Mouse (Mus musculus): ENCODE results near the gene Dnah7b. TPM values are rescaled to one million over a fixed set of nuclear protein-coding genes. Genes with fewer than 3 reads are reported as not detected.
"Not testable (repeated sequence)": the region's sequence is repeated elsewhere in the genome, so short reads cannot be mapped to it uniquely, and the experiment has no call there.

The Dnah7b gene
- 1.9 TPM in 2 replicates for polyA plus RNA-seq (2014; fragmentation: Nextera tagmentation; extraction: Ambion mirVana)

DNA sequence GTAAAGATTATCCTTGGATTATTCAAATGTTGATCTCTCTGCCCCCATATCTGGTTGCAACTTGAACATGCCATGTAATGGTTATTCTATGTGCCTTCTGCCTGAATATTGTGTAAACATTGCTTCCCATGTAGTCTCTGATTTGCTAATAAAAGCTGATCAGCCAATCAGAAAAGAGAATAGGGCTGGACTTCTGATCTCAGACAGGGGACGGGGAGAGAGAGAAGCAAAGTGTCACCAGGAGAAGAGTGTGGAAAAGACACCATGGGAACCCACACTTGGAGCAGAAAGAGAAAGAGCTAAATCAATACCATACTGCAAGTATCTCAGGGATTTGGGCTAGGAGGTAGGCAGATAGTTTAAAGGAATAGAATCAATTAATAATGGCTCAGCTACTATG, at the start of gene Dnah7b:
Gene Dnah7b (plus strand): TSS at position 301 of the 400 bp plus-strand sequence.
- WGBS, result 52% methylated on average over 1 of the region's 1 CpGs
- peak within 1 kb of the TSS; percentile 50 for H3K4me3 ChIP-seq (ENCODE audit: low read depth, low read length)
- H3K4me2 ChIP-seq (ENCODE audit: low read depth), result peak within 1 kb of the TSS; percentile 54
- peak within 1 kb of the TSS; percentile 56; the same call in 1 of the 2 replicates for H3K27ac ChIP-seq (ENCODE audit: low read depth, low read length)
- no peaks in the 10 kb centered on the region for H3K27me3 ChIP-seq (ENCODE audit: control insufficient read depth, insufficient read depth, low read length)
- ATAC-seq (ENCODE audit: insufficient read depth, low FRiP score, low TSS enrichment), result no peak; the same call in 1 of the 2 replicates
- peak within 1 kb of the TSS; percentile 84 for H3K9ac ChIP-seq (ENCODE audit: low read length)
- DNase-seq (ENCODE audit: low spot score), result no peak
- no peaks in the 10 kb centered on the region for H3K4me1 ChIP-seq (ENCODE audit: control insufficient read depth, insufficient read depth, low read length)
- no peaks in the 10 kb centered on the region for H3K36me3 ChIP-seq (ENCODE audit: control insufficient read depth, insufficient read depth, low read length)
- no peaks in the 10 kb centered on the region for H3K9me3 ChIP-seq (ENCODE audit: control insufficient read depth, low read length)

DNA sequence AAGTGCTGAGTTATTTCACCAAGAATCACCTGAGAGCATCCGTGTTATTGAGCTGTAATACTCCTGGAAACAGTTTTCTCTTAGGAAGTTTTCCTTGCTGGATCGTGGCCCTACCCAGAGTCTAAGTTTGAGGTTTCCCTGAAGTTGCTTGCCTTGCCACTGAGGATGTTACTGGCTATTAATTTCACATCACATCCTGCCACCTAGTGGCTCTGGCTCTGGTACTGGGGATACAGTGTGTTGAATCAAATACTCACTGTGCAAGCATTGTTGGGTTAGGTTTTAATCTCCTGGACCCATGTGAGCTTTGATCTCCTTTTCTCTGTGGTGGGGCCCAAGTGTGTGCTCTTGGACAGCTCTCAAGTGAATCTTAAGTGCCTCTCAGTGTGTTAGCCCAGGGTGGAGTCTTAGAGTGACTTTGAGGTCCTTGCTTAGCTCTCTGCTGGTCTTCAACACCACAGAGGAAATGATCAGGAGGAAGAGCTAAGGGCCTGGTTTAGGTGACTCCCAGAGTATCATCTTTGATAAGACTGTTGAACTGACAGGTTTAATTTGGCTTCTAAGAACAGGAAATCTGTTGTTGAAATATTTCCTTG, 47.6 kb upstream of the Dnah7b start:
- Histone ChIP-seq H3K9ac (ENCODE audit: low read length) (no peak overlapping the region), H3K36me3 (ENCODE audit: control insufficient read depth, insufficient read depth, low read length) (no peaks in the 10 kb centered on the region), H3K4me3 (ENCODE audit: low read depth, low read length) (no peak overlapping the region), H3K9me3 (ENCODE audit: control insufficient read depth, low read length) (no peaks in the 10 kb centered on the region), H3K27ac (ENCODE audit: low read depth, low read length) (no peak overlapping the region), H3K27me3 (ENCODE audit: control insufficient read depth, insufficient read depth, low read length) (no peaks in the 10 kb centered on the region), H3K4me1 (ENCODE audit: control insufficient read depth, insufficient read depth, low read length) (no peaks in the 10 kb centered on the region), H3K4me2 (ENCODE audit: low read depth) (no peak overlapping the region)
- ATAC-seq (ENCODE audit: insufficient read depth, low FRiP score, low TSS enrichment), result no peak
- 49% methylated on average over 2 of the region's 2 CpGs for WGBS
- DNase-seq (ENCODE audit: low spot score), result peak; percentile 32

- ATAC-seq (ENCODE audit: insufficient read depth, low FRiP score, low TSS enrichment) (no peak), DNase-seq (ENCODE audit: low spot score) (no peak)
- H3K4me1 ChIP-seq (ENCODE audit: control insufficient read depth, insufficient read depth, low read length), result no peaks in the 10 kb centered on the region
- H3K4me3 ChIP-seq (ENCODE audit: low read depth, low read length), result no peak overlapping the region
- H3K27me3 ChIP-seq (ENCODE audit: control insufficient read depth, insufficient read depth, low read length), result no peaks in the 10 kb centered on the region
- no peaks in the 10 kb centered on the region for H3K9me3 ChIP-seq (ENCODE audit: control insufficient read depth, low read length)
- H3K9ac ChIP-seq (ENCODE audit: low read length), result no peak overlapping the region
- no peaks in the 10 kb centered on the region for H3K36me3 ChIP-seq (ENCODE audit: control insufficient read depth, insufficient read depth, low read length)
- no peak overlapping the region for H3K27ac ChIP-seq (ENCODE audit: low read depth, low read length)
- 21% methylated on average over 2 of the region's 2 CpGs for WGBS
- no peak overlapping the region for H3K4me2 ChIP-seq (ENCODE audit: low read depth)
These were observed 43.9 kb upstream of the Dnah7b start for GRCm38 (mm10) chr1:46022262-46022661.

DNA sequence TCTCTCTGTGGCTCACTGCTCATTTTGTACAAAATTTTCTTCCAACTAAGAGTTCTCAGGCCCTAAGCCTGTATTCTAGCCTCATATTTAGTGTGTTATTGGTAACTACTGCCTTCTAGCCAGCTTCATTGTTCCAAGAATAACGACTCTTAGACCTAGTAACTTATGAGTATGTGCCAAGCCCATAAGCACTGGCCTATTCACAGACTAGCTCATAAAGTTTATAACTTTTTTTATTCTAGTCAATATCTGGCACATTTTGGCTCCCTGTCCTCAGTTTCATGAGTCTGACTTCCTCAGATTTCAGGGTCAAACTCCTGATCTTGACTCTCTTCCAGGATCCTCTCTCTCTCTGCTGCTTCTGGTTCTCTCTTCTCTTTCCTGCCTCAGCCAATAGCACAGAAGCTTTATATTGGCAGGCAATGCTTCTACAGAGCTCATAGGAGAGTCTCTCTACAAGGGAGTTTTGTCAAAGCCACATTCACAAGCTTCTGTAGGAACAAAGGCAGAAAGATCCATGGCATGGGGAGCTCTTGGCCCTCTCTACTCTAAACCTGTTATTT, 34.0 kb upstream of the Dnah7b start:
- no peak overlapping the region for H3K4me3 ChIP-seq (ENCODE audit: low read depth, low read length)
- no peak for DNase-seq (ENCODE audit: low spot score)
- no peaks in the 10 kb centered on the region for H3K4me1 ChIP-seq (ENCODE audit: control insufficient read depth, insufficient read depth, low read length)
- H3K36me3 ChIP-seq (ENCODE audit: control insufficient read depth, insufficient read depth, low read length), result no peaks in the 10 kb centered on the region
- H3K9ac ChIP-seq (ENCODE audit: low read length), result no peak overlapping the region
- WGBS, result 90% methylated on average over 1 of the region's 1 CpGs
- ATAC-seq (ENCODE audit: insufficient read depth, low FRiP score, low TSS enrichment), result no peak
- no peak overlapping the region for H3K27ac ChIP-seq (ENCODE audit: low read depth, low read length)
- H3K4me2 ChIP-seq (ENCODE audit: low read depth), result no peak overlapping the region
- H3K9me3 ChIP-seq (ENCODE audit: control insufficient read depth, low read length), result no peaks in the 10 kb centered on the region
- no peaks in the 10 kb centered on the region for H3K27me3 ChIP-seq (ENCODE audit: control insufficient read depth, insufficient read depth, low read length)

GRCm38 (mm10) chr1:46048188-46048587, 17.9 kb upstream of the Dnah7b start:
- Histone ChIP-seq H3K4me3 (ENCODE audit: low read depth, low read length) (no peak overlapping the region), H3K4me2 (ENCODE audit: low read depth) (no peak overlapping the region), H3K27ac (ENCODE audit: low read depth, low read length) (no peak overlapping the region), H3K9me3 (ENCODE audit: control insufficient read depth, low read length) (no peaks in the 10 kb centered on the region), H3K4me1 (ENCODE audit: control insufficient read depth, insufficient read depth, low read length) (no peaks in the 10 kb centered on the region), H3K36me3 (ENCODE audit: control insufficient read depth, insufficient read depth, low read length) (no peaks in the 10 kb centered on the region), H3K9ac (ENCODE audit: low read length) (no peak overlapping the region), H3K27me3 (ENCODE audit: control insufficient read depth, insufficient read depth, low read length) (no peaks in the 10 kb centered on the region)
- DNase-seq (ENCODE audit: low spot score), result no peak
- ATAC-seq (ENCODE audit: insufficient read depth, low FRiP score, low TSS enrichment), result no peak

DNA sequence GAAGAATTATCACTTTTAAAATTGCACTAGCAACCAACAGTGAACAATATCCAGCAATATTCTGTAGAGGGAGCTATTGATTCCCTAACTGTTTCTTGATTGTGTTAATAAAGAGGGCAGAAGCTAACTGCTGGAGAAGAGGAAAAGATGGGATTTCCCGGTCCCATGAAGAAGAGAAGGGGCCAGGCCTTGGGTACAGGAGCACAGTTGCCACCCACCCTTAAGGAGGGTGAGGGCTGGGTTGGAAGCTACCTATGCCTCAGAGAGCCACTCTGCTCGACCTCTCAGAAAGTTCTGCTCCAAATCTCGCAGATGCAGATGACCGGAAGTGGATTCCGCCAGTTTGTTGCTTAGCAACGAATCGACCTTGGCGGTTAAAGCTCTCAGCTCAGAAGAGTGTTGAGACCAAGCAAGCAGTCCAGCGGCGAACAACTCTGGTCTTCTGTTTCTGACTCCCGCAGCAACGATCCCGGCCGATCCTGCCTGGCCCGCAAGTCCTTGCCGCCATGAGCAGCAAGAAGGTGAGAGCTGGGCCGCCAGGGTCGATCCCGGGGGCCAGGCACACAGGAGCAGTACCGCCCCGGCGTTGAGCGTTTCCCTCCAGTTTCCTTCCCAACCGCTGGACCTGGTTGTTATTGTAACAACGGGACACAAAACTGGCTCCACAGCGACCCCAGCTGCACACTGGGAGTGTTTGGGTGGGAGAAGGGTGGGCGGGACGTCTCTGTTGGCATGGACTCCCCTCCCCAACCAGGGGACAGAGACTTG, 553 bp downstream of the Dnah7b start:
- no peaks in the 10 kb centered on the region for H3K4me1 ChIP-seq (ENCODE audit: control insufficient read depth, insufficient read depth, low read length)
- DNase-seq (ENCODE audit: low spot score), result peak; percentile 81
- peak; percentile 87 for ATAC-seq (ENCODE audit: insufficient read depth, low FRiP score, low TSS enrichment)

GRCm38 (mm10) chr1:46068787-46069186, 2.7 kb downstream of the Dnah7b start:
- H3K36me3 ChIP-seq (ENCODE audit: control insufficient read depth, insufficient read depth, low read length); H3K27ac ChIP-seq (ENCODE audit: low read depth, low read length); H3K27me3 ChIP-seq (ENCODE audit: control insufficient read depth, insufficient read depth, low read length); H3K9me3 ChIP-seq (ENCODE audit: control insufficient read depth, low read length); H3K4me3 ChIP-seq (ENCODE audit: low read depth, low read length); DNase-seq (ENCODE audit: low spot score); H3K9ac ChIP-seq (ENCODE audit: low read length); H3K4me2 ChIP-seq (ENCODE audit: low read depth); ATAC-seq (ENCODE audit: insufficient read depth, low FRiP score, low TSS enrichment); H3K4me1 ChIP-seq (ENCODE audit: control insufficient read depth, insufficient read depth, low read length): not testable (repeated sequence)
- 91% methylated on average over 3 of the region's 3 CpGs for WGBS

More for the DNA sequence above, 553 bp downstream of the Dnah7b start:
- under 1% methylated on average over 28 of the region's 28 CpGs for WGBS
- Histone ChIP-seq H3K9ac (ENCODE audit: low read length) (peak overlapping the region; percentile 84), H3K27ac (ENCODE audit: low read depth, low read length) (peak overlapping the region; percentile 56; the same call in 1 of the 2 replicates), H3K4me2 (ENCODE audit: low read depth) (peak overlapping the region; percentile 54), H3K27me3 (ENCODE audit: control insufficient read depth, insufficient read depth, low read length) (no peaks in the 10 kb centered on the region), H3K4me3 (ENCODE audit: low read depth, low read length) (peak overlapping the region; percentile 50), H3K36me3 (ENCODE audit: control insufficient read depth, insufficient read depth, low read length) (no peaks in the 10 kb centered on the region), H3K9me3 (ENCODE audit: control insufficient read depth, low read length) (no peaks in the 10 kb centered on the region)

DNA sequence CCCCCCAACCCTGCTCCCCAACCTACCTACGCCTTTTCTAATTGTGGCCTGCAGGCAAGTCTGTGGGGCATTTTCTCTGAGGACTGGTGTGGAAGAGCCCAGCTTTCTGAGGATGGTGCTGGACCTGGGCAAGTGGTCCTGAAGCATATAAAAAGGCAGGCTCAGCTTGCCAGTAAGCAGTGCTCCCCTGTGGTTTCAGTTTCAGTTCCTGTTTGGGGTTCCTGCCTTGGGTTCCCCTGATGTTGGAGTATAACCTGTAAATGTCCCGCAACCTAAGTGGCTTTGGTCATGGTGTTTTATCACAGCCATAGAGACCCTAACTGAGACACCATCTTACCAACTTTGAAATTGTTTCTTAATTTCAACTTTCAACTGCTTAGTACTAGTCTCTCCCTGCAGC, 11.8 kb downstream of the Dnah7b start:
- H3K9me3 ChIP-seq (ENCODE audit: control insufficient read depth, low read length), result no peaks in the 10 kb centered on the region
- no peaks in the 10 kb centered on the region for H3K27me3 ChIP-seq (ENCODE audit: control insufficient read depth, insufficient read depth, low read length)
- DNase-seq (ENCODE audit: low spot score) (no peak), ATAC-seq (ENCODE audit: insufficient read depth, low FRiP score, low TSS enrichment) (no peak)
- no peak overlapping the region for H3K27ac ChIP-seq (ENCODE audit: low read depth, low read length)
- WGBS, result 92% methylated on average over 2 of the region's 2 CpGs
- no peak overlapping the region for H3K4me2 ChIP-seq (ENCODE audit: low read depth)
- no peaks in the 10 kb centered on the region for H3K4me1 ChIP-seq (ENCODE audit: control insufficient read depth, insufficient read depth, low read length)
- no peak overlapping the region for H3K9ac ChIP-seq (ENCODE audit: low read length)
- H3K36me3 ChIP-seq (ENCODE audit: control insufficient read depth, insufficient read depth, low read length), result no peaks in the 10 kb centered on the region
- H3K4me3 ChIP-seq (ENCODE audit: low read depth, low read length), result no peak overlapping the region

Data from neural tube, embryonic 11.5 days (tissue).